Mouse (Mus musculus) MN1 (cell line): ENCODE measurements around the gene Sept5.
A peak's percentile ranks its signal among the peaks of the same experiment; 100 is the strongest.

Source experiments
- DNase-seq: peaks from one replicate; pipeline ENCODE4 v3.0.0-alpha.2; 2016; ENCODE audit warnings: low spot score

Sept5 gene

DNA sequence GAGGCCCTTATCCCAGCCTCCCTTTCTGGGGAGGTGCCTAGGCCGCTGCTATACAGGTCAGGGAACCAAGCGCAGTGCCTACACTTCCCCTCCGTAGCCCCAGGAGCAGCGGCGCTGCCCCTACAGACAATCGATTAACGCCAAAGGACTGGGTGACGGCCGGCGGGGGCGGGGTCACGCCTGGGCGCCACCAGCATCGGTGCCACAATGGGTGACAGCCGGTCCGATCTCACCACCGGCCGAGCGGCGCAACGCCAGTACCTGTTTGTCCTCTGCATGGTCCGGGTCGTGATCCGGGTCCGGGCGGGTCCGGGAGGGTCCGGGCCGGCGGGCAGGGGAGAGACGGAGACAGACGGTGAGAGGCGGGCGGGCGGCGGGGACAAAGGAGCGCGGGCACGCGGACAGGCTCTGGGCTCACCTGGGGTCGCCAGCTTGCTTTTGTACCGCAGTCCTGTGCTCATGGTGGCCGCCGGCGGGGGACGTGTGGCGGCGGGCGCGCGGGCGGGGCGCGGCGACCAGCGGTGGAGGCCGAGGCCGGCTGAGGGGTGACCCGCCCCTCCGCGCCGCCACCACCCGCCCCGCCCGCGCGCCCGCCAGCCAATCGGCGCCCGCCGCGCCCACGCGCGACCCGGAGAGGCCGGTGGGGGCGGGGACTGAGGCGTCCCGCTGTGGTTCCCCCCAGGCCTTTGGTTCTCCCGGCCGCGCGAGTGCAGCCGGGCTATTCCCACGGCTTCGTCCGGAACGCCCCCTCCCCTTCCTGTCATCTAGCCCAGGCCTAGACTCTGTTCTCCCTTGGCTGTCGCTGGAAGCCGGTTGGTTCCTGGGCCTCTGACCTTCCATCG is at the start of gene Sept5:
Gene Sept5, minus strand, starts transcription at position 565 of the 842 bp plus-strand sequence.
- DNase-seq, result peak; percentile 78

GRCm38 (mm10) chr16:18679112-18679511 is 49.4 kb upstream of the Sept5 start:
- no peak for DNase-seq

GRCm38 (mm10) chr16:18677746-18678679 is 48.3 kb upstream of the Sept5 start:
- DNase-seq, result peak; percentile 72

DNA sequence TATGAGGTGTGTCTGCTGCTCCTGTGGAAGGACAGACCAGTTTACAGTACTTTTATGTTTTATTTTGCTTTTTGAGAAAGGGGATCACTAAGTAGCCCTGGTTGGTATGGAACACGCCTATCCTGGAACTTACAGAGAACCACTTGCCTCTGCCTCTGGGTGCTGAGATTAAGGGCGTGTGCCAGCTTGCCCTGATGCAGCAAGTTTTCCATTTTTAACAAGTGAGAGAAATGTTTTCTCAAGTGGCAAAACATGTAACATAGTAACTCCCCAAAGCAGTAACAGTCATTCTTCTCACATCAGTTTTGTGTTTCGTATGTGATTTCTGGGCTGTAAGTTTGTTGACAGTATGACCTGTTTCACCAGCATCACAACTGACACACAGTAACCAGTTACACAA is 43.3 kb upstream of the Sept5 start:
- no peak for DNase-seq

DNA sequence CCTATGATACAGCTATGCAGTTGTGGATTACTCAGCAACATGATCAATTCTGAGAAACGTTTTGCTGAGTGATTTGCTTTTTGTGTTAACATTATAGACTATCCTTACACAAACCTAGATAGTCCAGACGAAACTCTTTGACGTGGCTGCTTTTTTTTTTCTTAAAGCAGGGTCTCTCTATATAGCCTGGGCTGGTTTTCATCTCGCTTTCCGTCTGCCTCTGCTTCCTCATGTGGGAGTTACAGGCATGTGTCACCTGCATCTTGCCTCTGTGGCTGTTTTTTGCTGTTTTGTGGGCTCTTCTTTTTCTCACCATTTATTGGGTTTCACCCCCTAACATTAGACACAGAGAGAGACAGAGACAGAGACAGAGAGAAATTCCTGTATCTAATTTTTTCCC is 42.3 kb upstream of the Sept5 start:
- DNase-seq, result no peak

DNA sequence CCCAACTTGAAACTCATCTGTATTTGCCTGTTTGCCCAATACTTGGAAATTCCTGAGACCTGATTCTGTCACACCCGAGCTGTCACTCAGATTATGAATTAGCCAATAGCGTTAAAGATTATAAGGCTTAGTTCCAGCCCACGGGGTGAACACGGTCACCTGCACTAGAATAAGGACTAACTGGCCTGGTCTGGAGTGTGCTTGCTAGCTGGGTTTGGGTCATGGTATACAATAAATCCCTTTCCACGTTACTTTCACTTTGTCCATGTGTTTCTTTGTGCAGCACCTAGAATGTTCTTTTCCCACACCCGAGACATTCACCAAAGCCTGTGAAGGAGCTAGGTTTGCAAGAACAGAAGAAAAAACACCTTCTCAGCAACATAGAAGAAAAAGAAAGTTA is 40.2 kb upstream of the Sept5 start:
- no peak for DNase-seq

DNA sequence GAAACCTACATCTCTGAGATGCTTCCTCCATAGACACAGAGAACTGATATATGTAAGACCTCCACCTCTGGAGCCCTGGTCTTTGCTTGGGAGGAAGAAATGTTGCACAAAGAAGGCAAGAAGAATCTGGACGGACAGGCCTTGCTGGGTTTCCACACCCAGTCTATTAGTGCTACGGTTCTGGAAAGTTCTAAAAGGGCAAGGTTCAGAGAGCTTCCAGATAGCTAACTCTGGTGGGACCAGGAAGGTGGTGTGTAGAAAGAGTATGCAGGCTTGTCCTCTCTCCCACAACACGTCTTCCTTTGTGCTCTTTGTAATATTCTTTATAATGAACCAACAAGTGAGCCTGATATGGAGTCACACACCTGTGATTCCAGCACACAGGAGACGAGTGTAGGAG is 28.8 kb upstream of the Sept5 start:
- no peak for DNase-seq

DNA sequence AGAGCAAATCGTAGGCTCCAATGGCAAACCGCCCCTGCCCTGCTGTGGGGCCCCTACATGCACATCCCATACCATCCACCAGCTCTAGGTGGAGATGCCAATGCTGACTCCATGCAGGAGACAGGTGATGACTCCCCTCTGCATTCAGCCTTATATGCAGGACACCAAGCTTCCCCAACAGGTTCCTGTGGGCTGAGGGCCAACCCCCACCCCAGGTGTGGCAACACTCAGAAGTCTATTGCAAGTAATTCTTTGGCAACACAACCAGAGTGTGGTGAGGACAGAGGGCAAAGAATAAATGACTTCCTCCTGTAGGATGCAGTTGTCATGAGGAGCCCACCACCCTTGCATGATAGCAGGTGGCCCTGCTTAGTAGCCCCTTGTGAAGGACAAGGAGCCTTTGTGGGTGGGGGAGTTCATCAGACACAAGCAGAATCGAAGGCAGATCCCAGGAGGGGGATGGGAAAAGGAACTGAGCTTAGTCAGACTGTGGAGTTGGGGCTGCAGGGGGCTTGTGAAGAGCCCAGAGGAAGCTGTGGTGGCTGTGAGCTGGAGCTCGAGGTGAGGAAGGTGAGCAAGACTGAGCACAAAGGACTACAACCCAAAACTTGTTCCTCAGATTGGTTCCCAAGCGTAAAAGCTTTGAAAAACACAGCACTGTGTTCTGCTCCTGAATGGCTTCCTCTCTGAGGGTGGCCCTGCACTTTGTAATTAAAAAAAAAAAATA is 25.8 kb upstream of the Sept5 start:
- DNase-seq, result peak; percentile 16

- no peak for DNase-seq
Observed at GRCm38 (mm10) chr16:18653290-18654160, 23.8 kb upstream of the Sept5 start.

- DNase-seq, result no peak
Observed at GRCm38 (mm10) chr16:18649126-18649525, 19.4 kb upstream of the Sept5 start.

DNA sequence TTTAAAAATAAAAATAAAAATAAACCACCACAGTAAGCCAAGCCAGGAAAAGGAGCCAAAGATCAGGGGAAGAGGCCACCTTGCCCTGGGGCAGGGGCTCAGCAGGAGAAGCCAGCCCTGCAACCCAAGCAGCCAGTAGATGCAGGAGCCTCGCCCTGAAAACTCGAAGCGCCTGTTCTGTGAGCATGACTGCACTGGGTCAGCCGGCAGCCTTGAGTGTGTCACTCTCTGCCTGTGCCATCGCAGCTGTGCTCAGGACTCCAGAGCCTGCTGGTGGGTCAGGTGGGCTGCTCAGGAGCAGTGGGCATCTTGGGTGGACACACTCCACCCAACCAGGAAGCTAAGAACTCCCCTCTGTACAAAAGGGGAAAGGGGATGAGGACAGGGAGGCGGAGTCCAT is 15.6 kb upstream of the Sept5 start:
- DNase-seq, result no peak

DNA sequence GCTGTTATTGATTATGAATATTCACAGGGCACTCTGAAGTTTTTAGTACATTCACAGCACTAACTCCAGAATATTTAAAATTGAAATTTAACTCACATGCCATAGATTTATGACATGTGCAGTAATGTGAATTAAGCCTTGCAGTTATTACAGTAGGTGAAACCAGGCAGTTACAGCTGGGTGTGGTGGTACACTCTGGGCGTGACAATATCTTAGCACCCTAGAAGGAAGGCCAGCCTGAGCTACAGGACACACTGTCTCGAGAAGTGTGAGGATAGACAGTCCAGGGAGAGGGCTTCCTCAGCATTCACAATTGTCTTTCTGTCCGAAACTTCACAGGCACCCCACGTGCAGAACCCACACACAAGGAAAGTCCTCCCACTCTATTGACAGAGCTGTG is 14.7 kb upstream of the Sept5 start:
- DNase-seq, result no peak

- no peak for DNase-seq
Observed at GRCm38 (mm10) chr16:18643406-18643998, 13.7 kb upstream of the Sept5 start.

DNA sequence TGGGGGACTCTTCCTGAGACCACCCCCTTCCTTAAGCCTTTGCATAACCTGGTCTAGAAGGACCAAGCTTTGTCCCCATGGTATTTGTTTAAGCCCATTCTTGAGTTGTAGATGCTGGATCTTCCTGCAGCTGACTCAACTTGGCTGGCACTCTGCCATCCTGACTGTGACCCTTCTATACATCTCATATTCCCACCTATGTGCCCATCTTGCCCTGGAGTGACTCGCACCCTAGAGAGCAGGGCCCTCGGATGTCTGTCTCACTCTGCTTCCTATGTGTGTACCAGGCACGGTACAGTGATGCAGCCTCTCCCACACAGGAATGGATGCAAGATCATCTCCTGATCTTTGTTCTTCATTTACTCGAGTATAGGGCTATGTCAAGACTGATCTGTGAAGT is 13.1 kb upstream of the Sept5 start:
- no peak for DNase-seq

DNA sequence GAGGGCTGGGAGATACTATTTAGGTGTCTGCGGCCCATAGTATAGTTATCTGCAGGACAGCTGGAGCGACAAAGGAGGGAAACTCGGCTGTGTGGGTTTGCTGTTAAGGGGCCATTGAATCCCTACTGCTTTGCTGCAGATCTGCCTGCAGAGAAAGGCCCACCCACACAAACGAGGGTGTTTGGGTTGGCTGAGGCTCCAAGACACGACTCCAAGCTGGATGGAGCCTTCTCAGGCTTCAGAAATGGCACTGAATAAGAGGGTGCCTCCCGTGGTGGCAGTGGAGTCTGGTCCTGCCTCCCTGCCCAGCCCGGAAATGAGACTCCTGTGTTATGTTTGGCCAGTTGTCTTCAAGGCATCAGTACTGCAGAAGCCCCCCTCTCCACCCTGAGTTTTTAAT is 12.5 kb upstream of the Sept5 start:
- DNase-seq, result no peak

DNA sequence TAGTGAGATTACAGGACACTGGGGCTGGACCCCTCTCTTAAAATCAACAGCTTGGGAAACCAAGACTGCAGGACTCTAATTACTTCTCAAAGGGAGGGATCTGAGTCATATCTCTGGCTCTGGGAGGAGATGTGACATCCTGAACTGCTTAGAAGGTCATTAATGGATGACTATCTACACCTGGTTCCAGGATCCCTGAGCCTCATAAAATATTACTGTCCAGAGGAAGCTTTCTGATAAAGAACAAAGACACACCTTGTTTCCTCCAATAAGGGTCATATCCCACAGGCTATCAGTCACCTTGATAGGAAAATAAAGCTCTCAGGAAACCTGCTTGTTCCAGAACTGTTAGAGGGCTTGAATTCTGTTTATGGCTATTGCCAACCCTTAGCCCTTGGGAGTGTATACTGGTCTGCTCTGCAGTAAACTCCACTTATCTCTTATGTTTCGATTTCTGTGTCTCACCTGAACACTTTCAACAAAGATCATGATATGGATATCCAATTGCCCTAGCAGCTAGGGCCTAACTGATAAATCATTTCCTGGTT is 9.7 kb upstream of the Sept5 start:
- DNase-seq, result no peak

DNA sequence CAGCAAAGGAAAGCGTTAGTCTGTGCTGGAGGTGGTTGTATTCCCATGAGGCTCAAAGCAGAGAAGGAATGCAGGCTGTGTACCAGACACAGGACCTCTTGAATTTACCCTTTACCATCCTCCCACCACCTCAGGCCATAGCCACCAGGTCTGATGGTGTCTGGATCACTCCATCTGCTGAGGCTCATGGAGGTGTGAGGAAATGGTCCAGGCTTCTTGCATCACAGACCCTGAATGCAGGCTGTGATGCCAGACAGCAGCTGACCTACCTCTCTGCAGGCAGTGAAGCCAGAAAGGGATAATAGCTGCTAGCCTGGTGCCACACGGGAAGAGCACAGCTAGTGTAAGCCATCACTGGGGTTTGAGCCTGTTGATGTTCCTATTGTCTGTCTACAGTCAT is 8.6 kb upstream of the Sept5 start:
- peak; percentile 37 for DNase-seq

- no peak for DNase-seq
Observed at GRCm38 (mm10) chr16:18636804-18637203, 7.0 kb upstream of the Sept5 start.

GRCm38 (mm10) chr16:18636401-18636800 is 6.6 kb upstream of the Sept5 start:
- DNase-seq, result no peak

DNA sequence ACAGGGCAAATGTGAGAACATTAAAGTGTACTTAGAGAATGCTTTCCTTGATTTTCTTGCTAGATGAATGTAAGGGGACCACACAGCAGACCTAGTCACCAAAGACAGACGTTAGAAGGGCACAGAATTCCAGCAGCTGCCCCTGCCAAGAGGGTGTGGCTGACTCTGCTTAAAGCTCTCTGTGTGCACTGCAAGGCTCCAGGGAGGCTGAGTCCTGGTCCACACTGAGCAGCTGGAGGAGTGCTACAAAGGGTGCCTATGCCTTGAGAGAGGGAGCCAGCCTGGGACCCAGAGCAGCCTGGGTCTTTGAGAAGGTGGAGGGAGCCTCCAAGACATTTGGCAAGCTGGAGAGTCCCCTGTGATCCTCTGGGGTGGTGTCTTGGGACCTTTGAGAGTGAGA is 3.6 kb upstream of the Sept5 start:
- no peak for DNase-seq

DNA sequence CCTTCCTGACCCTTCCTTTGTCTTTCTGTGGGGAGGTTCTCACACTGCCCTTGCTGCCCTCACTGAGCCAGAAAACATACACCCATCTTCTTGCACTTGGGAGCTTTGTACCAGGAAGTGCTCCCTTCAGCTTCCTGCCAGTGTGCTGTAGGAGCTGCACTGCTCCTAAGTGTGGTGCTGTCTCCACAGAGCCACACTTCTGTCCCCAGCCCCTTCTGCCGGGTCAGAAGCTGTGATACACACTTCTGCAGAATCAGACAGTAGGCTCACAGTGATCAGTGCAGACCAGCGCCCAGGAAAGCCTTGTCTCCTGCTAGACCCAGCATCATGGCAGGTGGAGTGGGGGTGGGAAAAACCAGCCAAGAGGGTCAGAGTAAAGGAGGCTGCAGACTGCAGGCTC is 3.1 kb upstream of the Sept5 start:
- DNase-seq, result no peak
